Mouse (Mus musculus) CH12.LX (cell line): Measurements from ENCODE around the gene Golph3.

Experiments used
- CTCF ChIP-seq, 2 experiments: IDR thresholded peaks in 1 of 2; conservative IDR thresholded peaks in 1 of 2; 2 replicates each; pipeline ENCODE4 v1.5.1; 2011 to 2012; ENCODE audit warnings: low read depth in 2 of 2, low read length in 2 of 2, improper control_type of control experiment in 1 of 2, inconsistent platforms in 1 of 2, mild to moderate bottlenecking in 1 of 2, moderate library complexity in 1 of 2
- E2F4 ChIP-seq: IDR thresholded peaks from 2 replicates; pipeline ENCODE4 v1.6.1; 2011; ENCODE audit warnings: low read depth, low read length, improper control_type of control experiment; ENCODE audit not compliant: insufficient replicate concordance
- EP300 ChIP-seq: IDR thresholded peaks from 2 replicates; pipeline ENCODE4 v1.6.1; 2011; ENCODE audit warnings: low read length, improper control_type of control experiment
- JUND ChIP-seq: conservative IDR thresholded peaks from 2 replicates; pipeline ENCODE4 v1.6.1; 2011; ENCODE audit warnings: low read depth, low read length, improper control_type of control experiment
- MAZ ChIP-seq: IDR thresholded peaks from 2 replicates; pipeline ENCODE4 v1.6.1; 2012; ENCODE audit warnings: low read depth, mild to moderate bottlenecking, inconsistent platforms, low read length, improper control_type of control experiment, moderate library complexity
- NRF1 ChIP-seq: IDR thresholded peaks from 2 replicates; pipeline ENCODE4 v1.6.1; 2014; ENCODE audit warnings: low read depth, mild to moderate bottlenecking, inconsistent platforms, low read length, improper control_type of control experiment, moderate library complexity
- POLR2A ChIP-seq: IDR thresholded peaks from 2 replicates; pipeline ENCODE4 v1.6.1; 2011; ENCODE audit warnings: low read depth, mild to moderate bottlenecking, improper control_type of control experiment, low read length
- RCOR1 ChIP-seq: conservative IDR thresholded peaks from 2 replicates; pipeline ENCODE4 v1.6.1; 2012; ENCODE audit warnings: low read depth, mild to moderate bottlenecking, inconsistent platforms, low read length, improper control_type of control experiment
- SMC3 ChIP-seq: IDR thresholded peaks from 2 replicates; pipeline ENCODE4 v1.6.1; 2011; ENCODE audit warnings: low read depth, low read length, improper control_type of control experiment
- TCF12 ChIP-seq: IDR thresholded peaks from 2 replicates; pipeline ENCODE4 v1.6.1; 2014; ENCODE audit warnings: low read depth, mild to moderate bottlenecking, inconsistent platforms, low read length, improper control_type of control experiment
- ZKSCAN1 ChIP-seq: IDR thresholded peaks from 2 replicates; pipeline ENCODE4 v1.6.1; 2012; ENCODE audit warnings: low read depth, inconsistent platforms, low read length, improper control_type of control experiment, borderline replicate concordance
- ZMIZ1 ChIP-seq: IDR thresholded peaks from 2 replicates; pipeline ENCODE4 v1.6.1; 2012; ENCODE audit warnings: low read depth, mild to moderate bottlenecking, inconsistent platforms, low read length, improper control_type of control experiment

DNA sequence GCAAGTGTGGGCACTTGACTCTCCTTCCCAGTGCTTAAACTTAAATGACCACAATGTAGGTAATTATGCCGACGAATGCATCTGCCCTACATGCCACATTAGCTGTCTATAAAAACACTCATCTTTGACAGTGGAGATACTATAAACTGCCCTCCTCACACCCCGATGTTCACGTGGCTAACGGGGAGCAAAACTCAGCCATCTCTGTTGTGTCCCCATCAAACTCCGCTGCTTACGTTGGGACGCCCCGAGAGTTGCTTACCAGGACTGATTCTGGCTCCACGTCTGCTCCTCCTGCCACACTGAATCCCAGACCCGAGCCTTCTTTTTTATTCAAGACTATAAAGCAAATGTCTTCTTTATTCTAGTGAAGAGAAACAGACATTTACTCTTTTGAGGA is 47.1 kb downstream of the Golph3 start:
- TF ChIP-seq JUND (no peak), NRF1 (no peak), POLR2A (no peak), CTCF (conservative IDR thresholded peaks at IDR 0.05 in 1 of 2, IDR thresholded peaks at IDR 0.05 in 1 of 2; ENCODE audit: low read depth in 2 of 2, low read length in 2 of 2) (no peak), EP300 (no peak), ZMIZ1 (no peak), ZKSCAN1 (no peak), RCOR1 (no peak), SMC3 (no peak), E2F4 (no peak), MAZ (no peak), TCF12 (no peak)
